Mouse (Mus musculus): ENCODE measurements around the gene 6430571L13Rik.

DNA sequence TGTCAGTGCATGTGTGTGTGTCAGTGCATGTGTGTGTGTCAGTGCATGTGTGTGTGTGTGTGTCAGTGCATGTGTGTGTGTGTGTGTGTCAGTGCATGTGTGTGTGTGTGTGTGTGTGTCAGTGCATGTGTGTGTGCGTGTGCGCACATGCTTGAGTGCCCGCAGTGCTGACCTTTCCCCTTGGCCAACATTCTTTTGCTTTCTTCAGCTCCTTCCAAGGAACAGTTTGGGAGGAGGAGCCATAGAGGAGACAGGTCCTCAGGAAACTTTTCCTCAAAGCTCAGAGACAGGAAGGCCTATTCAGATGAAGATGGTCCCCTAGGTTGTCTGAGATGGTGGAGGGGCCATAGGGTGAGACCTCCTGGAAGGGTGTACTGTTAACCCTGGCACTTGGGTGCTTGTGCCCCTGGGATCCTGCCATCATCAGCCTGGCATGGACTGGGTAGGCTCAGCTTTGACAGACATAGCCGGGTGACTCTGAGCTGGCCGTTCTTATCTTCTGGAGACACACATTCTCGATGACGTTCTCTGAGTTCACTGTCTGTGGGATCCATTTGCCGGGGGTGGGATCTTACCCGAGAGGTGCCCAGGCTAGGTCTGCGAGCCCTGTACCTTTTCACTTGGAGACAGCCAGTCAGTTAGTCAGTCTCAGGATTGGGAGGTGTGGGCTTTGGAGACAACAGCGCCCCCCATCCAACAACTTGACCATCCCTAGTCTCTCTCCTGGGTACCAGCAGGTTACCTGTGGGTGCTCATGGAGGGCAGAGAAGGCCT lies 33.1 kb upstream of the 6430571L13Rik start:
- TF ChIP-seq CTCF (IDR thresholded peaks at IDR 0.05; ENCODE audit: low read depth) = no peak
- peak; percentile 33; the same call in 1 of the 2 replicates for TF ChIP-seq EP300 (IDR thresholded peaks at IDR 0.05; ENCODE audit: low read depth)

Data from liver, embryonic 14.5 days (tissue).